Mouse (Mus musculus) olfactory bulb, adult 2 months (tissue): ENCODE results near the gene Urod.

ENCODE experiments used
- CTCF ChIP-seq: fragments of 200-500 bp; IDR thresholded peaks from 2 replicates; pipeline ENCODE4 v1.5.1; 2012; ENCODE audit warnings: low read depth, mild to moderate bottlenecking, low read length, moderate library complexity; ENCODE audit not compliant: insufficient read depth
- POLR2A ChIP-seq: fragments of 200-500 bp; IDR thresholded peaks from 2 replicates; pipeline ENCODE4 v1.6.1; 2012; ENCODE audit warnings: mild to moderate bottlenecking, low read depth, low read length, moderate library complexity; ENCODE audit not compliant: insufficient read depth

DNA sequence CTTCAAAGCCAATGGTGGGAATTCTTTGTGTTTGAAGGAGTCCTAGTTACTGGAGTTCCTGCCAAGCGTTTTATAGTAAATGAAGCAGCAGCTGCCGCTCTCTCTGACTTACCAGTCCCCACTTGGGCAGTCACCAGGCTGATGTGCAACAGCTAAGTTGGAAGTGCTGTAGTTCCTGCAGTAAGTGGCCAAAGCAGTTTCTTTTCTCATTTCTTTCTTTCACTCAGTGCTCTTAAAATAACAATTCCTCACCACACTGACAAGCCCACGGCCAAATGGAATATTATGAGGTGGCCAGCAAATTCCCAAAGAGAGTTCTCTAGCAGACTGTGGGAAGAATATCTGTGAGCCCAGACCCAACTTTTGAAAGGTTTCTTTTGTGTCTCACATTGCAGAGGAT is 12.8 kb upstream of the Urod start:
- TF ChIP-seq POLR2A (no peak), CTCF (no peak)
